Mouse (Mus musculus) gonadal fat pad, adult 2 months (tissue): ENCODE data around the gene Olig3. TPM values are rescaled to one million over a fixed set of nuclear protein-coding genes. Genes with fewer than 3 reads are reported as not detected.
"Not testable (repeated sequence)": the region's sequence is repeated elsewhere in the genome, so short reads cannot be mapped to it uniquely, and the experiment has no call there.

Experiments used
- DNase-seq: peaks from one replicate; pipeline ENCODE4 v3.0.0-alpha.2; 2012; ENCODE audit warnings: low read depth
- polyA plus RNA-seq: library from polyadenylated mRNA; depleted of rRNA; stranded (reverse); fragments of >200 nt; gene quantifications from 2 replicates; pipeline ENCODE4 v1.2.3, GENCODE M21; 2012; rRNA removed

Olig3 gene
- polyA plus RNA-seq, 1 experiment = not detected

- DNase-seq = no peak
Observed at GRCm38 (mm10) chr10:19361539-19362293, 5.4 kb downstream of the Olig3 start.

- no peak for DNase-seq
Observed at GRCm38 (mm10) chr10:19362294-19362590, 5.9 kb downstream of the Olig3 start.

- no peak for DNase-seq
Observed at GRCm38 (mm10) chr10:19362861-19363260, 6.5 kb downstream of the Olig3 start.

GRCm38 (mm10) chr10:19363365-19363764 is 7.0 kb downstream of the Olig3 start:
- DNase-seq = no peak

DNA sequence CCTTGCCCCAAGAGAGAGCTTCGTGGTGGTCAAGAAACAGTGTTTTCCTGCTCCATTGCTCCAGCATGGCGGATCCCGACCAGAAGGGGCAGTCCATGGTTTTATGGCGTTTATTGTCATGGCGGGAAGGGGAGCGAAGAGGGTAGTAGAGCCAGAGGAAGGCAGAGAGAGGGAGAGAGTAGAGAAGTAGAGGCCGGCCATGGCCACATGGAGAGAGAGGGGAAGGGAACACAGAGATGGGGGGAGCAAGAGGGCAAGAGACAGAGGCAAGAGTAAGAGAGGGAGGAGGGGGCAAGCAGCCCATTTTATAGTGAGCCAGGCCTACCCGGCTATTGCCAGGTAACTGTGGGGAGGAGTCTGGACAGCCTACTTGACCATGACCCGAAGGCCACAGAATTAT is 12.8 kb downstream of the Olig3 start:
- no peak for DNase-seq

GRCm38 (mm10) chr10:19370146-19370545 is 13.8 kb downstream of the Olig3 start:
- no peak for DNase-seq

GRCm38 (mm10) chr10:19372263-19372662 is 15.9 kb downstream of the Olig3 start:
- DNase-seq = no peak

DNA sequence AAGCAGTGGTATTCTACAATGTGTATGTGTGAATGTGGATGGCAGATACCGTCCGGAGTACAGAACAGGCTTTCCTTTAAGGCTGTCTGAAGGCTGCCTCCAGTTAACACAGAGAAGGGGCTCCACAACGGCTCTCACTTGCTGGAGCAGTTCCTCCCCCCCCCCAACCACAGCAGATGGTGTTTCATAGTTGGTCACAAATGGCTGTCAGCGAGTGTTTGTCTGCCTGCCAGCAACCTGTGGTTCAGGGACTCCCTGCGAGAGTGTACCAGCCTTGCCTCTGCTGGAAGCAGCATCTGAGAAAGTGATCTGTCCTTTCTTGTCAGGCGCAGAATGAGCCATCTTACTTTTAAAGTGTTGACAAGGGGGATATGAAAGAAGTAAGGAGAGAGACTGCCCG is 17.5 kb downstream of the Olig3 start:
- no peak for DNase-seq

DNA sequence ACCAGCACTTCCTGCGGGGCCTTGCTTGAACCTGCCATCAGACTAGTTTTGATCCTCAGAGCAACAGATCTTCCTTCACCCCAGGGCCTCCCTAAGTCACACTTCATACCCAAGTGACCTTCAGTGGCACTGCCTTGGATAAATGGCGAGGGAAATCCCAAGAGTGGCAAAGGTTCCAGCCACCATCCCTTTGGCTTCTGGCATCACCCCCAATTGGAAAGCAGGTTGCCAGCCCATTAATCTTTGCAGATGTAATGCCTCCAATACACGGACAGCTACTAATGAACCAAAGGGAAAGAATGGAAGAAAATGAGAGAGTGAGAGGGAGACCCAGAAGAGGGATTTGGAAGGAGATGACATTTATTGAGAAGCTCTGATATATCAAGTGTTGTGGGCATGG is 18.0 kb downstream of the Olig3 start:
- DNase-seq = no peak

GRCm38 (mm10) chr10:19375838-19376237 is 19.5 kb downstream of the Olig3 start:
- no peak for DNase-seq

GRCm38 (mm10) chr10:19380971-19381370 is 24.6 kb downstream of the Olig3 start:
- DNase-seq = not testable (repeated sequence)

- DNase-seq = no peak
Observed at GRCm38 (mm10) chr10:19384176-19384575, 27.8 kb downstream of the Olig3 start.

DNA sequence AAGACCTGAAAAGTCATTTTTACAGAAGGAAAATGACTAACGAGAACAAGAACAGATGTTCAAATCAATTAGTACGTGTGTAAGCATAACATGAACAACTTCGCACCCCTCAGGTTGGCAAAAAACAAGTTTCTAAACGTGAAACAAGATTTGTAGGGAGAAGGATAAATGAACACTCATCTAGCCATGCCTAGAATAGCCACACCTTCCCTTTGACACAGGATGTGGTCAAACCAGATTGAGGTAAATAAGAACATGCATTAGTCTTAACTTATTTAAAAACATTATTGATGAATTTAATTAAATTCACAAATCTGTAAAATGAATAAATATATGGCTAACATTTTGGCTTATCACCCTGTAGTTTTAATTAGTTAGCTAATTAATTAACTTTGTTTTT is 35.5 kb downstream of the Olig3 start:
- DNase-seq = no peak

GRCm38 (mm10) chr10:19396485-19397137 is 40.3 kb downstream of the Olig3 start:
- no peak for DNase-seq

DNA sequence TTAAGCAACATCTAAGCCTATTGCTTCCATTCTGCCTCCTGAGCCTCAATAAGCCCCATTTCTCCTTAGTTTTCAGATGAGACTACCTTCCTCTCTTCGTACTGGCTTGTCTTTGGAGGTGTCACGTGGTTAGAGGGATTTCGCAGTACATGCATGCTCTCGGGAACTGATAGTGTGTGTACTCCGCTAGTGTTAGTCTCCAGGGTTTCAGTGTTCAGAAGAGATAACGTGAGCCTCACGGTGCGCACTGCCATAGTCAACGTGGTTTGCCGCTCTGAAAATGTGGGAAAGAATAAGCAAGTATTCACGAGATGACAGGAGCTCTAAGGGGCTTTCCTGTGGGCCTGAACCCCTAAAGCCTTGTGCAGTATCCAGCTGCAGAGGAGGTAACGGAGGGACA is 41.1 kb downstream of the Olig3 start:
- no peak for DNase-seq

DNA sequence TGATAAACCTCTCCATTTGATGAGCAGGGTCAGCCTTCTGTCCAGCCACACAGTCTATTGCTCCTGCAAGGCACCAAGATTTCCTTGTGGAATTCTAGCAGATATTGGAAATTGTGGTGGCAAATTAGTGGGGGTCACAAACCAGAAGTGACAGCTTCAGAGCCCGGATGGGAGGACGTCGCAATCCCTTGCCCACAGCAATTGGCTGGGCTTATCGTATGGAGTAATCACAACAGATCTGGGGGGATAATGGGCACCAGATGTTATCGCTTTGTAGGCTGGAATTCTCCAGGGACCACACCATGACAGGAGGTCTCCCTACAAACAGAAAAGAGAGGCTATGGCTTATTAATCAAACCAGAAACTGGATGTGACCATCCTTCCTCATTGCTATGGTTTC is 44.8 kb downstream of the Olig3 start:
- DNase-seq = no peak

GRCm38 (mm10) chr10:19404401-19404800 is 48.1 kb downstream of the Olig3 start:
- DNase-seq = no peak

DNA sequence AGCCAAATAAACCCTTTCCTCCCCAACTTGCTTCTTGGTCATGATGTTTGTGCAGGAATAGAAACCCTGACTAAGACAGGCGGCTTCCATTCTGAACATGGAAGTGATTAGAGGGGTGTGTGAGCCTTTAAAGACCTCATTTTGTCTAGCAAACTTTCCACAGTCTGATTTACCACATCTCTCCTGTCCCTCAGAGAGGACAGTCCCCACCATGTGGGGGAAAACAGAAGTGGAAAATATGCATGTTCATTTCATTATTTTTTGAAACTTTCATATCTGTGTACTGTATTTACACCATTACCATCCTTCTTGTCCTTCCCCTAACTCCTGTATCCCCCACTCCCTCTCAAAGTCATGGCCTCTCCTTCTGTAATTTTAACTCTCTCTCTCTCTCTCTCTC is 49.6 kb downstream of the Olig3 start:
- no peak for DNase-seq

DNA sequence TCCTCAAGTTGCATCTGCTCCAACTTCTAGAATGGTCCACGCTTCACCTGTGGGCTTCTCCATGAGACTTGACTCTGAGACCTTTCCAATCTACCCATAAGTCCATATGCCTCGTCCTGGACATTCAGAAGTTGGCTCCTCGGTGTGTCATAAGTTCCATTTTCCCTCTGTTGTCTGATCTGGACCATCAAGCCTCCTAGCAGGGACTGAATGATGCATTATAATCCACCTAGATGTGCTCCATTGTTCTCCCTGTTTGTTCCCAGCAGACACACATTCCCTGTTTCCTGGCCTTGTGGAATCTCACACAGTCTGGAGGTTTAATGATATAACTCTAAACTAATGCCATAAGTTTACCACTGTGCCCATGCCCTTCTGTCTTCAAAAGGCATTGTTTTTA is 50.8 kb downstream of the Olig3 start:
- no peak for DNase-seq

Other genes with a start within 250 kb of the Olig3 start
- gene Ifngr1, start 235.4 kb downstream of the Olig3 start, polyA plus RNA-seq = 61.1 and 71.9 TPM in 2 replicates